Mouse (Mus musculus) sigmoid colon, adult 10 weeks (tissue): ENCODE results near the gene Insig1. TPM values are rescaled to one million over a fixed set of nuclear protein-coding genes. Genes with fewer than 3 reads are reported as not detected.

Experiments
- polyA plus RNA-seq: library from polyadenylated mRNA; stranded (reverse); fragments of 350-450 nt; fragmentation: Illumina TruSeq; extraction: RNeasy Lipid Tissue Mini Kit (QIAGEN cat#74804); gene quantifications from one replicate; pipeline ENCODE4 v1.2.3, GENCODE M21; 2014; ENCODE audit warnings: low read depth, low replicate concordance

Insig1 gene
- polyA plus RNA-seq = 231 TPM

DNA sequence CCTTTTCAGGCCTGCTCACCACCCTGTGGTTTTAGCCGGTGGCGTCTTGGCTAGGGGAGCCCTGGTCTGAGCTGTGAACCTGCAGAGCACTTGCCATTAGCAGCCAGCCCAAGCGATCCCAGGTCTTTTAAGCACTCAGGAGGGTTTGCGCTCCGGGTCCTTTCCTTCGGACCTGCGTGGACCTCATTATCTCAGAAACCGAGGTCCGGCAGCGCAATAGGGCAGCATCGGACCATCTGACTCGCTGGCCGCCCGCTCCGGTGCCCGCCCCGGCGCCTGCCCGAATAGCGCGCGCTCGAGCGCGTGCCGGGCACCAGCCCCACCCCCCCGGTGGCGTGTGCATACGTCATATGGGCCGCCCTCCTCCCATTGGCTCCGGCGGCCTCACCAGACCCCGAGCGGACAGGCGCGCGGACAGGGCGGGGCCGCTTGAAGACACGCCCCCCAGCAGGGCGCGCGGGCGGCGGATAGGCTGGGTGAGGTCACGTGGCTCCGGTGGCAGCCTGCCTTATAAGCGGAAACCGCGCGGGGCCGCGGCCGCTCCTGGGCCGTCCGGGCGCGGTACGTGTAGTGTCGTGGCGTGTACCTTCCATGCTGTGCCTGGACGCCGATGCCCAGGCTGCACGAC is at the start of gene Insig1:
Gene Insig1, plus strand, starts transcription at position 536 of the 628 bp plus-strand sequence.

Other genes starting within 250 kb of the Insig1 start
- gene Htr5a, start 229.2 kb upstream of the Insig1 start, polyA plus RNA-seq = not detected
- gene En2, start 94.3 kb downstream of the Insig1 start, polyA plus RNA-seq = not detected
- gene Cnpy1, start 174.4 kb downstream of the Insig1 start, polyA plus RNA-seq = 2.4 TPM
- gene Rbm33, start 245.8 kb downstream of the Insig1 start, polyA plus RNA-seq = 90.8 TPM